Mouse (Mus musculus) liver, embryonic 11.5 days (tissue): Measurements from ENCODE around the gene Adssl1. TPM values are rescaled to one million over a fixed set of nuclear protein-coding genes. Genes with fewer than 3 reads are reported as not detected.

ENCODE experiments used
- ATAC-seq: fragments of 200-750 bp; cut with Nextera tagmentation; replicated peaks from 2 replicates; pipeline ENCODE4 v1.8.0; 2017; ENCODE audit warnings: moderate number of reproducible peaks, mild to moderate bottlenecking, moderate TSS enrichment, moderate library complexity; ENCODE audit not compliant: low FRiP score
- DNase-seq: peaks from one replicate; pipeline ENCODE4 v3.0.0-alpha.2; 2017; ENCODE audit warnings: low spot score
- H3K27ac ChIP-seq: fragments of 300-500 bp; sonication (generic); 2 replicates; pipeline ENCODE4 v1.5.1; 2014; ENCODE audit warnings: mild to moderate bottlenecking, low read depth, low read length, control low read depth
- H3K27me3 ChIP-seq: fragments of 300-500 bp; sonication (generic); replicated peaks from 2 replicates; pipeline ENCODE4 v1.6.1; 2014; ENCODE audit warnings: low read length, mixed read lengths; ENCODE audit not compliant: control insufficient read depth, insufficient read depth
- H3K36me3 ChIP-seq: fragments of 300-500 bp; sonication (generic); 2 replicates; pipeline ENCODE4 v1.6.1; 2014; ENCODE audit warnings: mild to moderate bottlenecking, low read length, moderate library complexity, mixed read lengths; ENCODE audit not compliant: control insufficient read depth, insufficient read depth
- H3K4me1 ChIP-seq: fragments of 300-500 bp; sonication (generic); replicated peaks from 2 replicates; pipeline ENCODE4 v1.6.1; 2014; ENCODE audit warnings: low read length, mixed read lengths; ENCODE audit not compliant: control insufficient read depth, insufficient read depth
- H3K4me2 ChIP-seq: fragments of 300-500 bp; sonication (generic); 2 replicates; pipeline ENCODE4 v1.6.1; 2014; ENCODE audit warnings: mild to moderate bottlenecking, control low read depth, moderate library complexity
- H3K4me3 ChIP-seq: fragments of 300-500 bp; sonication (generic); 2 replicates; pipeline ENCODE4 v1.5.1; 2014; ENCODE audit warnings: low read depth, low read length, control low read depth
- H3K9ac ChIP-seq: fragments of 300-500 bp; sonication (generic); 2 replicates; pipeline ENCODE4 v1.6.1; 2014; ENCODE audit warnings: low read depth, low read length, control low read depth
- H3K9me3 ChIP-seq: fragments of 300-500 bp; sonication (generic); 2 replicates; pipeline ENCODE4 v1.6.1; 2016; ENCODE audit warnings: low read length, inconsistent platforms, mixed read lengths; ENCODE audit not compliant: control insufficient read depth
- WGBS: fragments of 180-500 bp; shearing (Covaris S2); extraction: QIAGEN DNeasy Blood & Tissue Kit; methylation state at CpG from one replicate; pipeline ENCODE4 v1.1.7; 2014; 5-methylcytosine and 5-hydroxymethylcytosine counted together
- polyA plus RNA-seq: library from polyadenylated mRNA; unstranded; fragments of >200 nt; fragmentation: Nextera tagmentation; extraction: Ambion mirVana; gene quantifications from 2 replicates; pipeline ENCODE4 v1.2.1, GENCODE M21; 2014

Adssl1 gene
- polyA plus RNA-seq, 1 experiment from 2014 or later: 7.4 TPM

- Histone ChIP-seq H3K4me1 (peaks cover 9% of the 10 kb centered on the region), H3K4me2 (no peak overlapping the region), H3K36me3 (peaks cover 58% of the 10 kb centered on the region), H3K9ac (no peak overlapping the region), H3K27ac (no peak overlapping the region), H3K9me3 (no peaks in the 10 kb centered on the region), H3K4me3 (no peak overlapping the region), H3K27me3 (no peaks in the 10 kb centered on the region)
- ATAC-seq (no peak), DNase-seq (no peak)
- WGBS: 85% methylated on average over 9 of the region's 9 CpGs
Measured at GRCm38 (mm10) chr12:112661851-112662250, 42.0 kb downstream of the Adssl1 start.

DNA sequence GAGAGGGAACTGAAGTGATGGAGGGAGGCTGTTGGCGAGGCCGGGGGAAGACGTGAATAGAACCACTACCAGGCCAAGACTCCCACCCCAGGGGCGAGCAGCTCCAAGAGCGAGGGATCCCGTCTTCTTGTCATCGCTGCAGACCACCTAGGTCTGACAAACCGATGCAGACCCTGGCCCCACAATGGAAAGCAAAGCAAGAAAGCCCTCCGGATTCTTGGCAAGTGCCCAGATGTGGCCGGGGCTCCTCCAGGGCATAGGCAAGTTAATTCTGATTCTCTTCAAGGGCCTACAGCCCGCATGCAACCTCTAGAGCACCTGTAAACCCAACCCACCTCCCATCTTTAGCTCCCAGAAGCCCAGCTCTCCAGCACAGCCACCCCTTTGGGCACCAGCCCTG, 43.5 kb downstream of the Adssl1 start:
- 91% methylated on average over 11 of the region's 11 CpGs for WGBS
- no peak overlapping the region for H3K27ac ChIP-seq
- no peak overlapping the region for H3K4me3 ChIP-seq
- H3K4me2 ChIP-seq: no peak overlapping the region
- no peaks in the 10 kb centered on the region for H3K9me3 ChIP-seq
- no peaks in the 10 kb centered on the region for H3K27me3 ChIP-seq
- H3K9ac ChIP-seq: no peak overlapping the region
- ATAC-seq (no peak), DNase-seq (no peak)
- H3K36me3 ChIP-seq: peaks cover 52% of the 10 kb centered on the region
- H3K4me1 ChIP-seq: peaks cover 9% of the 10 kb centered on the region

- H3K27ac ChIP-seq: no peak overlapping the region
- no peaks in the 10 kb centered on the region for H3K27me3 ChIP-seq
- H3K9ac ChIP-seq: no peak overlapping the region
- H3K4me2 ChIP-seq: no peak overlapping the region
- 90% methylated on average over 12 of the region's 12 CpGs for WGBS
- DNase-seq (no peak), ATAC-seq (no peak)
- peaks cover 12% of the 10 kb centered on the region for H3K4me1 ChIP-seq
- H3K9me3 ChIP-seq: no peaks in the 10 kb centered on the region
- H3K36me3 ChIP-seq: peaks cover 52% of the 10 kb centered on the region
- H3K4me3 ChIP-seq: no peak overlapping the region
Measured at GRCm38 (mm10) chr12:112663716-112664115, 43.9 kb downstream of the Adssl1 start.

DNA sequence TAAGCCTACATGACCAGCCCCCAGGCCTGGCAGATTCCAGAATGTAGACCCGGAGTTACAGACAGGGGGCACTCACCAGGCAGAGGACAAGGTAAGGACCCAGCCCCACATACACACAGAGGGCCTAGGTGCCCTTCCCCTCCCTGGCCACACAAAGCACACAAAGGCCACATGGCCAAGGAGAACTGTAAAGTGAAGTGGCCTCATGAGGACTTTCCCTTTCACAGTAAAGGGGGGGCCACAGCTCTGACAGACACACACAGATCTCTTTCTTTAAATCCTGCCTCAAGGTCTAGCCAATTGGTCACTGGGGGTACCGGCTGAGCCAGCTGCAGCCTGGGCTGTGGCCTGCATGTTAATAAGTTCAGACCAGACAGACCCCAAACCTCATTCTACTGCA, 44.3 kb downstream of the Adssl1 start:
- no peak overlapping the region for H3K9ac ChIP-seq
- H3K27me3 ChIP-seq: no peaks in the 10 kb centered on the region
- ATAC-seq (no peak), DNase-seq (no peak)
- H3K36me3 ChIP-seq: peaks cover 51% of the 10 kb centered on the region
- 65% methylated on average over 2 of the region's 2 CpGs for WGBS
- no peak overlapping the region for H3K4me2 ChIP-seq
- no peak overlapping the region for H3K27ac ChIP-seq
- no peak overlapping the region for H3K4me3 ChIP-seq
- no peaks in the 10 kb centered on the region for H3K9me3 ChIP-seq
- H3K4me1 ChIP-seq: peaks cover 15% of the 10 kb centered on the region

DNA sequence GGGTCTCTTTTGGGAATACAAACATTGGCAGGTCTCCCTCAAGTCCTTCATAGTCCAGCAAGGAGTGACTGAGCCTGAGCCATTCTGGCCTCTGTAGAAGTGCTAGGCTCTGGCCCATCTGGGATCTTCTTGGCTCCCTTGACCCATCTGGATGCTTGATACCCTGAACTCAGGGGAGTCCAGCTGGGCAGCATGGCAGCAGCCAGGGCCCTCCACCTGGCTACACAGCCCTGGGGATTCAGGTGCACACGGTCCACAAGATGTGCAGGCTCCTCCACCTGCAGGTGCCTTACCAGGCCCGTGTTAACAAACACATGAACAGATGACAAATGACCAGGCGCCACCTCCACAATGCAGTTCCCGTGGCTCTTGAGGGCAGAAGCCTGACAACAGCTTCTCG, 44.8 kb downstream of the Adssl1 start:
- WGBS: 78% methylated on average over 5 of the region's 5 CpGs
- ATAC-seq: no peak
- Histone ChIP-seq H3K27ac (no peak overlapping the region), H3K27me3 (no peaks in the 10 kb centered on the region), H3K9me3 (no peaks in the 10 kb centered on the region), H3K4me3 (no peak overlapping the region), H3K4me2 (no peak overlapping the region), H3K9ac (no peak overlapping the region), H3K4me1 (peaks cover 15% of the 10 kb centered on the region), H3K36me3 (peaks cover 52% of the 10 kb centered on the region)
- no peak for DNase-seq

GRCm38 (mm10) chr12:112665445-112665844, 45.6 kb downstream of the Adssl1 start:
- no peak overlapping the region for H3K9ac ChIP-seq
- H3K27me3 ChIP-seq: no peaks in the 10 kb centered on the region
- H3K36me3 ChIP-seq: peaks cover 49% of the 10 kb centered on the region

GRCm38 (mm10) chr12:112665881-112666544, 46.2 kb downstream of the Adssl1 start:
- H3K4me1 ChIP-seq: peaks cover 16% of the 10 kb centered on the region
- no peak overlapping the region for H3K9ac ChIP-seq
- H3K4me3 ChIP-seq: no peak overlapping the region
- H3K27ac ChIP-seq: no peak overlapping the region
- WGBS: 88% methylated on average over 9 of the region's 9 CpGs
- H3K36me3 ChIP-seq: peaks cover 45% of the 10 kb centered on the region
- H3K4me2 ChIP-seq: no peak overlapping the region
- ATAC-seq: no peak
- no peak for DNase-seq
- H3K9me3 ChIP-seq: no peaks in the 10 kb centered on the region
- H3K27me3 ChIP-seq: no peaks in the 10 kb centered on the region

More at GRCm38 (mm10) chr12:112665445-112665844, 45.6 kb downstream of the Adssl1 start:
- Histone ChIP-seq H3K4me3 (no peak overlapping the region), H3K4me1 (peaks cover 16% of the 10 kb centered on the region), H3K27ac (no peak overlapping the region), H3K9me3 (no peaks in the 10 kb centered on the region), H3K4me2 (no peak overlapping the region)
- ATAC-seq (no peak), DNase-seq (no peak)
- WGBS: 81% methylated on average over 18 of the region's 18 CpGs

- Histone ChIP-seq H3K27ac (no peak overlapping the region; the same call in 1 of the 2 replicates), H3K27me3 (no peaks in the 10 kb centered on the region), H3K4me3 (no peak overlapping the region), H3K9me3 (no peaks in the 10 kb centered on the region), H3K4me1 (peaks cover 30% of the 10 kb centered on the region), H3K4me2 (no peak overlapping the region; the same call in 1 of the 2 replicates), H3K9ac (no peak overlapping the region), H3K36me3 (peaks cover 38% of the 10 kb centered on the region)
- no peak for ATAC-seq
- 62% methylated on average over 10 of the region's 10 CpGs for WGBS
- DNase-seq: no peak
Measured at GRCm38 (mm10) chr12:112667619-112668297, 47.9 kb downstream of the Adssl1 start.
